Mouse (Mus musculus): ENCODE results near the gene Zfp709. TPM values are rescaled to one million over a fixed set of nuclear protein-coding genes. Genes with fewer than 3 reads are reported as not detected.
A peak's percentile ranks its signal among the peaks of the same experiment; 100 is the strongest.
"Not testable (repeated sequence)": the region's sequence is repeated elsewhere in the genome, so short reads cannot be mapped to it uniquely, and the experiment has no call there.

The Zfp709 gene
- polyA plus RNA-seq, 1 experiment from 2014 or later: 7.3 TPM

DNA sequence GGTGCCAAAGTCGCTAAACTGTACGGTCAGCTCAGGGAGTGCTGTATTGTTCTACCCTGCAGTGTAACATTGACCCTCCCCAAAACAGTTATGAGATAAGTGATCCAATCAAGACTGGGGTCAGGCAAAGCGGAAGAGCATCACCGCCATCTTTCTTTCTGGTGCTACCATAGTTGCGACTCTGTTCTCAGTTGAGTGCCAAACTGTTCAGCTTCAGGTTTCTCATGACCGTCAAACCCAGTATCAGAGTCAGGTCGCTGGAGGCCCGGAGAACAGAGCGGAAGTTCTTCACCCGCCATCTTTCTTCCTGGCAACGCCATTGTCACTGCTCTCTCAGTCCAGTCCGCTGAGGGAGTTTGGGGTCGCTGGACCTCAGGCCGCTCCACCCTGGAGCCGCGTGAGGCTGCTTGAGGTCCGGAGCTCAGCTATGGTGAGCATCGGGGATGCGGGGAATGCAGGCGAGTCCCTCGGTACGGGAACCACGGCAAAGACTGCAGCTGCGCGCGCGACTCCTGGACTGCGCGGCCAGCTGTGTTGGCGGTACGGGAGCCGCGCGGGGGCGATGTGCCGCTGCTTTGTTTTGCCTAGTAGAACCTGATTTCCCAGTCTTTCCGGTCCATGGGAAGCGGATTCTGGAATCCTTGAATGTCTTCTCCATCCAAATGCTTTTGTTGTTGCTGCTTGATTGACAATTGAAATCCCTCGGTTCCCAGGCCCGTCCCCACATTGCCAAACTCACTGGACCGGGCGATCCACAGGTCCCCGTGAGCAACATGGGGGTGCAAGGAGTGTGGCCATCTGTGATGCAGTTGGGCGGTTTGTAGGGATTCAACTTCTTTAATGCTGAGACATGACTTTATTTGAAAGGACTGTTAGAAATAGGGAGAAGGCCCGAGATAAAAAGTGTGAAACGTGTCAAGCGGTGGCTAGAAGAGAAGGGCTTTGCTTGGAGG, 26.8 kb downstream of the Zfp709 start, which contains the start of the genes Zfp882 and Zfp617:
Gene Zfp882, plus strand, starts transcription at position 300 of the 953 bp plus-strand sequence.
Gene Zfp617, plus strand, starts transcription at position 327 of the 953 bp plus-strand sequence.
- Histone ChIP-seq H3K27me3 (ENCODE audit: control insufficient read depth, insufficient read depth, low read length) (no peaks in the 10 kb centered on the region), H3K27ac (ENCODE audit: low read length) (peak within 1 kb of the TSS; percentile 94), H3K4me1 (ENCODE audit: control insufficient read depth, insufficient read depth, low read length) (no peaks in the 10 kb centered on the region), H3K4me3 (ENCODE audit: low read depth, low read length) (peak within 1 kb of the TSS; percentile 55), H3K36me3 (ENCODE audit: control insufficient read depth, insufficient read depth, low read length) (no peaks in the 10 kb centered on the region), H3K9me3 (ENCODE audit: control insufficient read depth, low read depth, low read length) (peaks cover 6% of the 10 kb centered on the region; the same call in 1 of the 2 replicates), H3K4me2 (replicated peaks; ENCODE audit: low read depth, low read length) (peak within 1 kb of the TSS; percentile 50), H3K9ac (replicated peaks; ENCODE audit: low read depth, low read length) (peak within 1 kb of the TSS; percentile 70)
- WGBS: 6% methylated on average over 47 of the region's 47 CpGs
- peak; percentile 93 for ATAC-seq (ENCODE audit: insufficient number of reproducible peaks, insufficient read depth, low FRiP score, low read depth)

DNA sequence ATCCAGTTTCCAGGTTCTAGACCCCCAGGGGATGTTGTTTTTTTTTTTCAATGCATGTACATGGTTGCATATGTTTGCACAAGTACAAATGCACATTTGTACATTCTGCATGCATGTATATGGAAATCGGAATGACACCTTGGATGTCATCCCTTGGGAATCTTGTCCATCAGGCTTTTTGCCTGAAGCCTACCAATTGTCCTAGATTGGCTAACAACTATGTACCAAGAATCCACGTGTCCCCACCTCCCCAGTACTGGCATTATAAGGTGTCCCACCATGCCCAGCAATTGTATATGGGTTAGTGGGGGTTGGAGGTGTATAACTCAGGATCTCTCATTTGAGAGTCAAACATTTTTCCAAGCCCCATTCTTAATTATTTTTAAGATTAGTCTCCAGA, 30.5 kb downstream of the Zfp709 start:
- no peak overlapping the region for H3K4me2 ChIP-seq (replicated peaks; ENCODE audit: low read depth, low read length)
- H3K27me3 ChIP-seq (ENCODE audit: control insufficient read depth, insufficient read depth, low read length): no peaks in the 10 kb centered on the region
- ATAC-seq (ENCODE audit: insufficient number of reproducible peaks, insufficient read depth, low FRiP score, low read depth): no peak
- WGBS: 86% methylated on average over 2 of the region's 2 CpGs
- H3K9ac ChIP-seq (replicated peaks; ENCODE audit: low read depth, low read length): no peak overlapping the region
- no peak overlapping the region for H3K4me3 ChIP-seq (ENCODE audit: low read depth, low read length)
- H3K4me1 ChIP-seq (ENCODE audit: control insufficient read depth, insufficient read depth, low read length): no peaks in the 10 kb centered on the region
- peaks cover 6% of the 10 kb centered on the region; the same call in 1 of the 2 replicates for H3K9me3 ChIP-seq (ENCODE audit: control insufficient read depth, low read depth, low read length)
- H3K27ac ChIP-seq (ENCODE audit: low read length): no peak overlapping the region
- H3K36me3 ChIP-seq (ENCODE audit: control insufficient read depth, insufficient read depth, low read length): peaks cover 3% of the 10 kb centered on the region; the same call in 1 of the 2 replicates

- Histone ChIP-seq H3K4me3 (ENCODE audit: low read depth, low read length) (peak overlapping the region; percentile 82), H3K9ac (replicated peaks; ENCODE audit: low read depth, low read length) (peak overlapping the region; percentile 95), H3K27ac (ENCODE audit: low read length) (peak overlapping the region; percentile 98), H3K9me3 (ENCODE audit: control insufficient read depth, low read depth, low read length) (no peaks in the 10 kb centered on the region), H3K36me3 (ENCODE audit: control insufficient read depth, insufficient read depth, low read length) (no peaks in the 10 kb centered on the region), H3K4me2 (replicated peaks; ENCODE audit: low read depth, low read length) (peak overlapping the region; percentile 46), H3K4me1 (ENCODE audit: control insufficient read depth, insufficient read depth, low read length) (no peaks in the 10 kb centered on the region), H3K27me3 (ENCODE audit: control insufficient read depth, insufficient read depth, low read length) (no peaks in the 10 kb centered on the region)
- under 1% methylated on average over 57 of the region's 57 CpGs for WGBS
- peak; percentile 99 for ATAC-seq (ENCODE audit: insufficient number of reproducible peaks, insufficient read depth, low FRiP score, low read depth)
Observed at GRCm38 (mm10) chr8:71922567-71923401, 41.0 kb downstream of the Zfp709 start.

GRCm38 (mm10) chr8:71925791-71926190, 44.0 kb downstream of the Zfp709 start:
- Histone ChIP-seq H3K4me2 (replicated peaks; ENCODE audit: low read depth, low read length) (no peak overlapping the region), H3K4me1 (ENCODE audit: control insufficient read depth, insufficient read depth, low read length) (no peaks in the 10 kb centered on the region), H3K36me3 (ENCODE audit: control insufficient read depth, insufficient read depth, low read length) (peaks cover 14% of the 10 kb centered on the region), H3K4me3 (ENCODE audit: low read depth, low read length) (no peak overlapping the region), H3K9me3 (ENCODE audit: control insufficient read depth, low read depth, low read length) (no peaks in the 10 kb centered on the region), H3K27ac (ENCODE audit: low read length) (no peak overlapping the region), H3K9ac (replicated peaks; ENCODE audit: low read depth, low read length) (no peak overlapping the region), H3K27me3 (ENCODE audit: control insufficient read depth, insufficient read depth, low read length) (no peaks in the 10 kb centered on the region)
- 96% methylated on average over 5 of the region's 5 CpGs for WGBS
- no peak for ATAC-seq (ENCODE audit: insufficient number of reproducible peaks, insufficient read depth, low FRiP score, low read depth)

- H3K4me2 ChIP-seq (replicated peaks; ENCODE audit: low read depth, low read length): no peak overlapping the region
- peaks cover 20% of the 10 kb centered on the region for H3K36me3 ChIP-seq (ENCODE audit: control insufficient read depth, insufficient read depth, low read length)
- H3K27me3 ChIP-seq (ENCODE audit: control insufficient read depth, insufficient read depth, low read length): no peaks in the 10 kb centered on the region
- ATAC-seq (ENCODE audit: insufficient number of reproducible peaks, insufficient read depth, low FRiP score, low read depth): no peak
- no peak overlapping the region for H3K9ac ChIP-seq (replicated peaks; ENCODE audit: low read depth, low read length)
- H3K4me3 ChIP-seq (ENCODE audit: low read depth, low read length): no peak overlapping the region
- no peak overlapping the region for H3K27ac ChIP-seq (ENCODE audit: low read length)
- WGBS: 97% methylated on average over 3 of the region's 3 CpGs
- 0 out of 2 replicates have a peak, but pooled peaks cover 5% of the 10 kb centered on the region for H3K9me3 ChIP-seq (ENCODE audit: control insufficient read depth, low read depth, low read length)
- no peaks in the 10 kb centered on the region for H3K4me1 ChIP-seq (ENCODE audit: control insufficient read depth, insufficient read depth, low read length)
Observed at GRCm38 (mm10) chr8:71926551-71926950, 44.7 kb downstream of the Zfp709 start.

- Histone ChIP-seq H3K9me3 (ENCODE audit: control insufficient read depth, low read depth, low read length) (0 out of 2 replicates have a peak, but pooled peaks cover 5% of the 10 kb centered on the region), H3K27me3 (ENCODE audit: control insufficient read depth, insufficient read depth, low read length) (no peaks in the 10 kb centered on the region), H3K4me1 (ENCODE audit: control insufficient read depth, insufficient read depth, low read length) (no peaks in the 10 kb centered on the region), H3K9ac (replicated peaks; ENCODE audit: low read depth, low read length) (no peak overlapping the region), H3K36me3 (ENCODE audit: control insufficient read depth, insufficient read depth, low read length) (peaks cover 21% of the 10 kb centered on the region), H3K27ac (ENCODE audit: low read length) (no peak overlapping the region), H3K4me3 (ENCODE audit: low read depth, low read length) (no peak overlapping the region), H3K4me2 (replicated peaks; ENCODE audit: low read depth, low read length) (no peak overlapping the region)
- no peak for ATAC-seq (ENCODE audit: insufficient number of reproducible peaks, insufficient read depth, low FRiP score, low read depth)
Observed at GRCm38 (mm10) chr8:71927779-71928178, 46.0 kb downstream of the Zfp709 start.

GRCm38 (mm10) chr8:71938037-71938436, 56.2 kb downstream of the Zfp709 start:
- H3K9me3 ChIP-seq (ENCODE audit: control insufficient read depth, low read depth, low read length); H3K4me1 ChIP-seq (ENCODE audit: control insufficient read depth, insufficient read depth, low read length); H3K27me3 ChIP-seq (ENCODE audit: control insufficient read depth, insufficient read depth, low read length); H3K27ac ChIP-seq (ENCODE audit: low read length); H3K4me2 ChIP-seq (replicated peaks; ENCODE audit: low read depth, low read length); H3K4me3 ChIP-seq (ENCODE audit: low read depth, low read length); H3K9ac ChIP-seq (replicated peaks; ENCODE audit: low read depth, low read length); ATAC-seq (ENCODE audit: insufficient number of reproducible peaks, insufficient read depth, low FRiP score, low read depth); H3K36me3 ChIP-seq (ENCODE audit: control insufficient read depth, insufficient read depth, low read length): not testable (repeated sequence)
- 74% methylated on average over 2 of the region's 2 CpGs for WGBS
